Mouse (Mus musculus) intestine, embryonic 15.5 days (tissue): ENCODE measurements at regions not wholly inside any gene's neighbourhood (a gene's known extent, or its start where the extent isn't known, plus 50 kb on each side); places are given as distances from the start of the nearest gene placed in this dataset.
A peak's percentile ranks its signal among the peaks of the same experiment; 100 is the strongest.

Experiments used
- ATAC-seq: fragments of 200-750 bp; cut with Nextera tagmentation; 2 replicates; pipeline ENCODE4 v1.8.0; 2017; ENCODE audit warnings: moderate TSS enrichment, moderate library complexity
- H3K27ac ChIP-seq: fragments of 300-500 bp; sonication (generic); 2 replicates; pipeline ENCODE4 v1.5.1; 2015; ENCODE audit warnings: mild to moderate bottlenecking, inconsistent platforms
- H3K27me3 ChIP-seq: fragments of 300-500 bp; sonication (generic); replicated peaks from 2 replicates; pipeline ENCODE4 v1.6.1; 2015; ENCODE audit warnings: inconsistent platforms
- H3K36me3 ChIP-seq: fragments of 300-500 bp; sonication (generic); 2 replicates; pipeline ENCODE4 v1.6.1; 2015; ENCODE audit warnings: inconsistent platforms
- H3K4me1 ChIP-seq: fragments of 300-500 bp; sonication (generic); replicated peaks from 2 replicates; pipeline ENCODE4 v1.6.1; 2015; ENCODE audit warnings: inconsistent platforms
- H3K4me2 ChIP-seq: fragments of 300-500 bp; sonication (generic); replicated peaks from 2 replicates; pipeline ENCODE4 v1.6.1; 2015; ENCODE audit warnings: mild to moderate bottlenecking, inconsistent platforms
- H3K4me3 ChIP-seq: fragments of 300-500 bp; sonication (generic); replicated peaks from 2 replicates; pipeline ENCODE4 v1.5.1; 2015; ENCODE audit warnings: inconsistent platforms
- H3K9ac ChIP-seq: fragments of 300-500 bp; sonication (generic); 2 replicates; pipeline ENCODE4 v1.6.1; 2015; ENCODE audit warnings: inconsistent platforms
- H3K9me3 ChIP-seq: fragments of 300-500 bp; sonication (generic); 2 replicates; pipeline ENCODE4 v1.6.1; 2016; ENCODE audit warnings: inconsistent platforms
- WGBS: fragments of 180-500 bp; shearing (Covaris S2); methylation state at CpG from one replicate; pipeline ENCODE4 v1.1.7; 2015; 5-methylcytosine and 5-hydroxymethylcytosine counted together

GRCm38 (mm10) chr1:177633966-177634602 lies 95.5 kb upstream of the 1700016C15Rik start:
- 86% methylated on average over 9 of the region's 9 CpGs for WGBS
- H3K9me3 ChIP-seq, result no peaks in the 10 kb centered on the region
- no peaks in the 10 kb centered on the region for H3K36me3 ChIP-seq
- no peak overlapping the region for H3K4me2 ChIP-seq
- H3K4me1 ChIP-seq, result no peaks in the 10 kb centered on the region
- no peak for ATAC-seq
- no peaks in the 10 kb centered on the region for H3K27me3 ChIP-seq
- no peak overlapping the region for H3K4me3 ChIP-seq
- H3K9ac ChIP-seq, result no peak overlapping the region
- no peak overlapping the region for H3K27ac ChIP-seq

DNA sequence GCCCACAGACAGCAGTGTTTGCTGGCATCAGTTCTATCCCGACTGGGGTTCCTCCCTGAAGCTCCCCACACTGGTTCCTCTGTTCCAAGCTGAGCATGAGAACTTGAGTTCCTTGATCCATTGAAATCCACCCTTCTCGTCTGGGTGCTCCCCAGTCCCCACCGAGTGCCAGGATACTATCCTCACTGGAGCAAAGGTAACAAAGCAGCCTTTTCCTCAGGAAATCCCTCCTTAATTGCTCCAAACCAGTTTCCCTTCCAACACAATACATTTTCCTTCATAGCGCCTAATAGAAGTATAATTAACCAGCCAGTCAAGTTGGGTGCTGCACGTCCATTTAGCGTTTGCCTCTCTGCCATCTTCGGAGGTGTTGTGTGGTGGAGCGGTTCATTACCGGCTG lies 92.6 kb upstream of the 1700016C15Rik start:
- Histone ChIP-seq H3K27ac (no peak overlapping the region), H3K9ac (no peak overlapping the region), H3K36me3 (no peaks in the 10 kb centered on the region), H3K27me3 (no peaks in the 10 kb centered on the region), H3K4me2 (no peak overlapping the region), H3K4me1 (peaks cover 6% of the 10 kb centered on the region; the same call in 1 of the 2 replicates), H3K4me3 (no peak overlapping the region), H3K9me3 (no peaks in the 10 kb centered on the region)
- 81% methylated on average over 9 of the region's 9 CpGs for WGBS
- ATAC-seq, result no peak

- Histone ChIP-seq H3K4me1 (peaks cover 6% of the 10 kb centered on the region; the same call in 1 of the 2 replicates), H3K27ac (no peak overlapping the region), H3K27me3 (no peaks in the 10 kb centered on the region), H3K4me2 (no peak overlapping the region), H3K9ac (no peak overlapping the region), H3K9me3 (no peaks in the 10 kb centered on the region), H3K4me3 (no peak overlapping the region), H3K36me3 (no peaks in the 10 kb centered on the region)
- no peak for ATAC-seq
- whole genome bisulfite sequencing, result 75% methylated on average over 10 of the region's 10 CpGs
Measured at GRCm38 (mm10) chr1:177638381-177638780, 91.2 kb upstream of the 1700016C15Rik start.

GRCm38 (mm10) chr1:177639931-177640846 lies 89.4 kb upstream of the 1700016C15Rik start:
- no peak overlapping the region for H3K4me3 ChIP-seq
- no peak for ATAC-seq
- no peak overlapping the region for H3K27ac ChIP-seq
- no peaks in the 10 kb centered on the region for H3K36me3 ChIP-seq
- peak overlapping the region; percentile 17 for H3K4me2 ChIP-seq
- no peak overlapping the region for H3K9ac ChIP-seq
- WGBS, result 39% methylated on average over 20 of the region's 20 CpGs
- H3K9me3 ChIP-seq, result no peaks in the 10 kb centered on the region
- H3K4me1 ChIP-seq, result peaks cover 6% of the 10 kb centered on the region; the same call in 1 of the 2 replicates
- H3K27me3 ChIP-seq, result no peaks in the 10 kb centered on the region

DNA sequence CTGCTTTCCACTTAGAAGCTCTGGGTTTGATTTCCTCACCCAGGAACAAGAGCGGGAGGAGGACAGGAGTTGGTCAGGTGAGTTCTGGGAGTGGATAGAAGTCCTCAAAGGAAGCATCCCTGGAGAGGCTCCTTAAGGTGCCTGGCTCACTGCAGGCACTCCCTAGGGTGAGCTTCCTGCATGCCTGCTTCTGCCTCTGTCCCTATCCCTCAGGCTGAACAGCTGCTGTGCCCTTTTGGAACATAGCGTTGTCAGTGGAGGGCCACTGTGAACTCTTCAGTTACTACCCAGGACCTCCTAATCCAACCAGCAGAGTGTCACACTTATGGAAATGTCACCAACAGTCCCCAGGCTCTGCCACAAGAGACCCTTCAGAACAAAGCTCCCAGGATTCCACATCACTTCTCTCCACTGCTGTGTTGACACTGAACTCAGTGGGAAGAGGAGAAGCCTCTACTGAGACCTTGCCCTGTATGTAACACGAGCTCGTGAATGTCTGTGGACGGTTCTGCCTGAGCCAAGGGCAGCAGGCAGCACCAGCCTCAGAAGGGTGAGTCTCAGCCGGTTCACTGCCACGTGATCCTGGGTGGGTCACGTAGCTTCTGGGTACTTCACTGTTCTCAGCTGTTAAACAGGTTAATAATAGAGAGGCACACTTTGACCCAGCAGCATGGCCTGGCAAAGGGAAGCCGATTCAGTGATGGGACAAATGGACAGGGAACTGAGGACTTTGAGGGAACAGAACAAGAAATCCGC lies 86.7 kb upstream of the 1700016C15Rik start:
- Histone ChIP-seq H3K27ac (no peak overlapping the region), H3K9me3 (no peaks in the 10 kb centered on the region), H3K36me3 (no peaks in the 10 kb centered on the region), H3K4me2 (no peak overlapping the region), H3K4me3 (no peak overlapping the region), H3K9ac (no peak overlapping the region), H3K27me3 (no peaks in the 10 kb centered on the region), H3K4me1 (peaks cover 6% of the 10 kb centered on the region; the same call in 1 of the 2 replicates)
- peak; percentile 85 for ATAC-seq
- 59% methylated on average over 10 of the region's 10 CpGs for WGBS

DNA sequence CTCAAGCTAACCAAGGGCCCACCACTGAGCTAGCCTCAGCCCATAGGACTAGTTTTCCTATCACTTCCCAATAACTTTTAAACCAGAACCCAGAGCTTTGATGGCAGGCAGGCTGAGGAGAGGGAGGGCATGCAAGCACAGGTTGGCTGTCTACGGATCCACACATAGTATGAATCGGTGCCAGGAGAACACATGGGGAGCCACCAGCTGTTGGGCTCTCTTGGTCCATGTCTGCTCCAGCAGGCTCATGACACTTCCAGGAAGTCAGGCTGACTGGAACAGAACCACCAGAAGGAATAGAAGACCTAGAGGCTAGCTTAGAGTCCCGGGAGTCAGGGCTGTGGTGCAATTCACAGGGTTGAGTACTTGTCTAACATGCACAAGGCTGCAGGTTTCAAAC lies 86.0 kb upstream of the 1700016C15Rik start:
- Histone ChIP-seq H3K36me3 (no peaks in the 10 kb centered on the region), H3K4me3 (no peak overlapping the region), H3K4me1 (peaks cover 6% of the 10 kb centered on the region; the same call in 1 of the 2 replicates), H3K9me3 (no peaks in the 10 kb centered on the region), H3K4me2 (no peak overlapping the region), H3K27ac (0 out of 2 replicates have a peak overlapping the region, but pooled peaks have one; percentile 17), H3K9ac (no peak overlapping the region), H3K27me3 (no peaks in the 10 kb centered on the region)
- no peak for ATAC-seq
- 90% methylated on average over 3 of the region's 3 CpGs for WGBS

DNA sequence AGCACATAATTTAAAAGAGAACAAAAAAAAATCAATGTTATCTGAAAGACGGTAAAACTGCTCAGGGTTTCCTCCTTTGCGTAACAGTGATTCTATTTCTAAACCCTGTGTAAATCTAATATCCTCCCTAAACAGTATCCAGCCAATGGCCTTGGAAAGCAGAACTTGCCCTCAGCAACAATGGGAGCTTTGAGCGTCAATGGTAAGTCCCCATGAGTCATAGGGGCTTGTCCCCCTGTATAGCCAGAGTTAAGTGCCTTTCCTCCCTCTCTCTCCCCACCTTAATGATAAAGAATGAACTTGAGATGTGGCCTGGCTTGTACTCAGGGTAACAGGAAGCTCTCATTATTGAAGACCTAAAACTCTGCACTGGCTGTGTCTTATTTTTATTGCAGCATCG lies 85.4 kb upstream of the 1700016C15Rik start:
- Histone ChIP-seq H3K36me3 (no peaks in the 10 kb centered on the region), H3K9me3 (no peaks in the 10 kb centered on the region), H3K27ac (no peak overlapping the region), H3K27me3 (no peaks in the 10 kb centered on the region), H3K4me2 (no peak overlapping the region), H3K4me1 (peaks cover 6% of the 10 kb centered on the region; the same call in 1 of the 2 replicates), H3K9ac (no peak overlapping the region), H3K4me3 (no peak overlapping the region)
- ATAC-seq, result peak; percentile 59
- 49% methylated on average over 4 of the region's 4 CpGs for WGBS

DNA sequence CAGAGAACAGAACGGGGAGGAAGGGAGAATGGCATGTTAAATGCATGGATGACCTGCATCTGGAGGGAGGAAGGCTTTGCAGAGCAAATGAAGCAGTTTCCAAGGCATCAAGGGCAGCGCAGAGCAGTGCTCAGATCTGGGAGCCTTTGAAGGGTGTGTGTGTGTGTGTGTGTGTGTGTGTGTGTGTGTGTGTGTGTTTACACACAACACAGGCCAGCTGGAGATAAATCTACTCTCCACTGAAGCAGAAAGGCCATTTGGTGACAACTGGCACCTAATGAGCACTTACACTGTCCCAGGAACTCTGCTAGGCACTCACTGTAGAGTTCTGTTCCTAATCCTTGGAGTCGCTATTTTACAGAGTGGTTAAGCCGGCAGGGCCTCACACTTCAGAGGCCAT lies 84.3 kb upstream of the 1700016C15Rik start:
- Histone ChIP-seq H3K27me3 (no peaks in the 10 kb centered on the region), H3K4me1 (0 out of 2 replicates have a peak, but pooled peaks cover under 1% of the 10 kb centered on the region), H3K9me3 (no peaks in the 10 kb centered on the region), H3K4me2 (no peak overlapping the region), H3K27ac (no peak overlapping the region), H3K36me3 (no peaks in the 10 kb centered on the region), H3K4me3 (no peak overlapping the region), H3K9ac (no peak overlapping the region)
- 62% methylated on average over 4 of the region's 4 CpGs for WGBS
- ATAC-seq, result no peak

- H3K27me3 ChIP-seq, result no peaks in the 10 kb centered on the region
- no peak overlapping the region for H3K27ac ChIP-seq
- no peak overlapping the region for H3K9ac ChIP-seq
- WGBS, result 82% methylated on average over 5 of the region's 5 CpGs
- no peaks in the 10 kb centered on the region for H3K36me3 ChIP-seq
- H3K9me3 ChIP-seq, result no peaks in the 10 kb centered on the region
- no peaks in the 10 kb centered on the region for H3K4me1 ChIP-seq
- no peak for ATAC-seq
- no peak overlapping the region for H3K4me2 ChIP-seq
- no peak overlapping the region for H3K4me3 ChIP-seq
Measured at GRCm38 (mm10) chr1:177645897-177646535, 83.6 kb upstream of the 1700016C15Rik start.

DNA sequence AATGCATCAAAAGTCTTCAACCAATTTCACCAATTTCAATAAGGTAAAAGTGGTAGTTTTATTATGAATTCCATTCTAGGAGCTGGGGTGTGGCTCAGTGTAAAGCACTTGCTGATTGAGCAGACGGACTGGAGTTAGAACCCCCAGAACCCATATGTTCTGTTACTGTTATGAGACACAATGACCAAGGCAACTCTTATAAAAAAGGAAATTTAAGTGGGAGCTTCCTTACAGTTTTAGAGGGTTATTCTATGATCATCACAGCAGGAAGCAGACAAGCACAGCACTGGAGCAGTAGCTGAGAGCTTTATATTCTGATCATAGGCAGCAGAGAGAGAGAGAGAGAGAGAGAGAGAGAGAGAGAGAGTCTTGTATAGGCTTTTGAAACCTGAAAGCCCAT lies 81.7 kb upstream of the 1700016C15Rik start:
- Histone ChIP-seq H3K27ac (no peak overlapping the region), H3K36me3 (no peaks in the 10 kb centered on the region), H3K4me2 (no peak overlapping the region), H3K4me1 (no peaks in the 10 kb centered on the region), H3K4me3 (no peak overlapping the region), H3K9me3 (no peaks in the 10 kb centered on the region), H3K27me3 (no peaks in the 10 kb centered on the region), H3K9ac (no peak overlapping the region)
- WGBS, result 89% methylated on average over 1 of the region's 1 CpGs
- ATAC-seq, result no peak

DNA sequence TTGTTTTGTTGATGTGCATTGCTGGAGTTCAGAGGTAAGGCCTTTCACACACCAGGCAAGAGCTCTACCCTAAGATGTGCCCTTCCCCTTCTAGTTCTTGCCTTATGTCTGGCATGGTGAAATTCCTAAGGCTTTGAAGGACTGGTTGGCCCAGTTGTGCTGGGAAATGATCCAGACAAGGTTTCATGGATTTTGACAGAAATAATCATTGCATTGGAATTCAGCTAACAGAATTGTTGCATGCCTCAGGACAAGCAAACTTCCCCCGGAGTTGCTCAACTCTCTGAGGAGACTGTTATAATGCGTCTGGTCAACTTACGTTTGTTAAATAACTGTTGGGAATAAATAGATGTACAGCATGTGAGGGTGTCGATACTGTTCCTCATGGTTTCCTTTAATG lies 80.6 kb upstream of the 1700016C15Rik start:
- Histone ChIP-seq H3K27ac (no peak overlapping the region), H3K4me1 (no peaks in the 10 kb centered on the region), H3K9ac (no peak overlapping the region), H3K27me3 (no peaks in the 10 kb centered on the region), H3K4me2 (no peak overlapping the region), H3K36me3 (no peaks in the 10 kb centered on the region), H3K4me3 (no peak overlapping the region), H3K9me3 (no peaks in the 10 kb centered on the region)
- WGBS, result 80% methylated on average over 4 of the region's 4 CpGs
- no peak for ATAC-seq

GRCm38 (mm10) chr1:177651219-177651618 lies 78.4 kb upstream of the 1700016C15Rik start:
- no peak overlapping the region for H3K4me2 ChIP-seq
- no peaks in the 10 kb centered on the region for H3K27me3 ChIP-seq
- no peaks in the 10 kb centered on the region for H3K36me3 ChIP-seq
- no peak overlapping the region for H3K27ac ChIP-seq
- ATAC-seq, result no peak
- no peaks in the 10 kb centered on the region for H3K4me1 ChIP-seq
- WGBS, result 80% methylated on average over 5 of the region's 5 CpGs
- no peak overlapping the region for H3K9ac ChIP-seq
- no peaks in the 10 kb centered on the region for H3K9me3 ChIP-seq
- H3K4me3 ChIP-seq, result no peak overlapping the region
